Mouse (Mus musculus): Measurements from ENCODE around the gene Olfr1426. TPM values are rescaled to one million over a fixed set of nuclear protein-coding genes. Genes with fewer than 3 reads are reported as not detected.
"Not testable (repeated sequence)": the region's sequence is repeated elsewhere in the genome, so short reads cannot be mapped to it uniquely, and the experiment has no call there.

The Olfr1426 gene
- polyA plus RNA-seq (2015; fragmentation: Nextera tagmentation; extraction: Ambion mirVana): not detected in 2 replicates

- no peaks in the 10 kb centered on the region for H3K4me1 ChIP-seq
- no peak for ATAC-seq (ENCODE audit: borderline replicate concordance, extremely low read depth, low FRiP score, low TSS enrichment)
Observed at GRCm38 (mm10) chr19:12091913-12092312, at the start of gene Olfr1426. Gene Olfr1426, minus strand, starts transcription at chr19:12092013.

GRCm38 (mm10) chr19:12134289-12134688 lies 42.5 kb upstream of the Olfr1426 start:
- H3K9me3 ChIP-seq: no peaks in the 10 kb centered on the region
- no peaks in the 10 kb centered on the region for H3K36me3 ChIP-seq
- no peak overlapping the region for H3K4me3 ChIP-seq
- no peaks in the 10 kb centered on the region for H3K4me1 ChIP-seq
- no peak overlapping the region for H3K27ac ChIP-seq
- H3K9ac ChIP-seq: no peak overlapping the region
- ATAC-seq (ENCODE audit: borderline replicate concordance, extremely low read depth, low FRiP score, low TSS enrichment): no peak
- H3K27me3 ChIP-seq: no peaks in the 10 kb centered on the region
- no peak overlapping the region for H3K4me2 ChIP-seq
- 21% methylated on average over 2 of the region's 2 CpGs for WGBS

More at GRCm38 (mm10) chr19:12091913-12092312, at the start of gene Olfr1426:
- no peak within 1 kb of the TSS for H3K9ac ChIP-seq
- no peaks in the 10 kb centered on the region for H3K9me3 ChIP-seq
- H3K27me3 ChIP-seq: no peaks in the 10 kb centered on the region
- no peak within 1 kb of the TSS for H3K4me3 ChIP-seq
- H3K36me3 ChIP-seq: no peaks in the 10 kb centered on the region
- H3K27ac ChIP-seq: no peak within 1 kb of the TSS
- no peak within 1 kb of the TSS for H3K4me2 ChIP-seq
- 74% methylated on average over 1 of the region's 1 CpGs for WGBS

GRCm38 (mm10) chr19:12123103-12123502 lies 31.3 kb upstream of the Olfr1426 start, which contains the start of gene Olfr76:
Gene Olfr76, minus strand, starts transcription at chr19:12123203.
- Histone ChIP-seq H3K4me3 (no peak within 1 kb of the TSS), H3K27me3 (no peaks in the 10 kb centered on the region), H3K4me1 (no peaks in the 10 kb centered on the region), H3K27ac (no peak within 1 kb of the TSS), H3K9ac (no peak within 1 kb of the TSS), H3K4me2 (no peak within 1 kb of the TSS), H3K36me3 (no peaks in the 10 kb centered on the region), H3K9me3 (no peaks in the 10 kb centered on the region)
- no peak for ATAC-seq (ENCODE audit: borderline replicate concordance, extremely low read depth, low FRiP score, low TSS enrichment)
- WGBS: 72% methylated on average over 3 of the region's 3 CpGs

- Histone ChIP-seq H3K9me3 (no peaks in the 10 kb centered on the region), H3K9ac (no peak overlapping the region), H3K36me3 (no peaks in the 10 kb centered on the region), H3K27ac (no peak overlapping the region), H3K4me2 (no peak overlapping the region), H3K27me3 (no peaks in the 10 kb centered on the region), H3K4me1 (no peaks in the 10 kb centered on the region), H3K4me3 (no peak overlapping the region)
- ATAC-seq (ENCODE audit: borderline replicate concordance, extremely low read depth, low FRiP score, low TSS enrichment): no peak
- 80% methylated on average over 3 of the region's 3 CpGs for WGBS
Observed at GRCm38 (mm10) chr19:12116464-12116863, 24.7 kb upstream of the Olfr1426 start.

GRCm38 (mm10) chr19:12115797-12116196 lies 24.0 kb upstream of the Olfr1426 start, which contains the start of gene Olfr1428:
Gene Olfr1428, minus strand, starts transcription at chr19:12115897.
- Histone ChIP-seq H3K9ac (no peak within 1 kb of the TSS), H3K27ac (no peak within 1 kb of the TSS), H3K36me3 (no peaks in the 10 kb centered on the region), H3K4me1 (no peaks in the 10 kb centered on the region), H3K4me2 (no peak within 1 kb of the TSS), H3K27me3 (no peaks in the 10 kb centered on the region), H3K4me3 (no peak within 1 kb of the TSS), H3K9me3 (no peaks in the 10 kb centered on the region)
- 63% methylated on average over 1 of the region's 1 CpGs for WGBS
- no peak for ATAC-seq (ENCODE audit: borderline replicate concordance, extremely low read depth, low FRiP score, low TSS enrichment)

- 35% methylated on average over 1 of the region's 1 CpGs for WGBS
- Histone ChIP-seq H3K36me3 (no peaks in the 10 kb centered on the region), H3K27me3 (no peaks in the 10 kb centered on the region), H3K9me3 (no peaks in the 10 kb centered on the region), H3K4me2 (no peak overlapping the region), H3K9ac (no peak overlapping the region), H3K4me1 (no peaks in the 10 kb centered on the region), H3K4me3 (no peak overlapping the region), H3K27ac (no peak overlapping the region)
- no peak for ATAC-seq (ENCODE audit: borderline replicate concordance, extremely low read depth, low FRiP score, low TSS enrichment)
Observed at GRCm38 (mm10) chr19:12113807-12114206, 22.0 kb upstream of the Olfr1426 start.

- H3K36me3 ChIP-seq: no peaks in the 10 kb centered on the region
- no peak overlapping the region for H3K9ac ChIP-seq
- H3K27me3 ChIP-seq: no peaks in the 10 kb centered on the region
- H3K4me2 ChIP-seq: no peak overlapping the region
- ATAC-seq (ENCODE audit: borderline replicate concordance, extremely low read depth, low FRiP score, low TSS enrichment): no peak
- WGBS: 63% methylated on average over 1 of the region's 1 CpGs
- H3K4me3 ChIP-seq: no peak overlapping the region
- no peaks in the 10 kb centered on the region for H3K4me1 ChIP-seq
- H3K27ac ChIP-seq: no peak overlapping the region
- H3K9me3 ChIP-seq: no peaks in the 10 kb centered on the region
Observed at GRCm38 (mm10) chr19:12104541-12104940, 12.7 kb upstream of the Olfr1426 start.

GRCm38 (mm10) chr19:12103234-12103633 lies 11.4 kb upstream of the Olfr1426 start, which contains the start of gene Olfr1427:
Gene Olfr1427, minus strand, starts transcription at chr19:12103334.
- no peaks in the 10 kb centered on the region for H3K4me1 ChIP-seq
- ATAC-seq (ENCODE audit: borderline replicate concordance, extremely low read depth, low FRiP score, low TSS enrichment): no peak
- no peak within 1 kb of the TSS for H3K4me3 ChIP-seq
- H3K27ac ChIP-seq: no peak within 1 kb of the TSS
- no peaks in the 10 kb centered on the region for H3K27me3 ChIP-seq
- no peak within 1 kb of the TSS for H3K4me2 ChIP-seq
- no peak within 1 kb of the TSS for H3K9ac ChIP-seq
- WGBS: 97% methylated on average over 2 of the region's 2 CpGs
- no peaks in the 10 kb centered on the region for H3K36me3 ChIP-seq
- H3K9me3 ChIP-seq: no peaks in the 10 kb centered on the region

GRCm38 (mm10) chr19:12077631-12078030 lies 14.2 kb downstream of the Olfr1426 start, which contains the start of gene Olfr1425:
Gene Olfr1425, minus strand, starts transcription at chr19:12077731.
- not testable (repeated sequence) for ATAC-seq (ENCODE audit: borderline replicate concordance, extremely low read depth, low FRiP score, low TSS enrichment); H3K9me3 ChIP-seq; H3K36me3 ChIP-seq; H3K27ac ChIP-seq; H3K4me1 ChIP-seq; H3K4me2 ChIP-seq; H3K4me3 ChIP-seq; H3K27me3 ChIP-seq; H3K9ac ChIP-seq
- 75% methylated on average over 4 of the region's 4 CpGs for WGBS

- WGBS: 78% methylated on average over 1 of the region's 1 CpGs
- ATAC-seq (ENCODE audit: borderline replicate concordance, extremely low read depth, low FRiP score, low TSS enrichment); H3K4me3 ChIP-seq: not testable (repeated sequence)
Observed at GRCm38 (mm10) chr19:12069546-12069945, 22.3 kb downstream of the Olfr1426 start.

GRCm38 (mm10) chr19:12067806-12068205 lies 24.0 kb downstream of the Olfr1426 start:
- not testable (repeated sequence) for H3K4me2 ChIP-seq

More at GRCm38 (mm10) chr19:12069546-12069945, 22.3 kb downstream of the Olfr1426 start:
- H3K27ac ChIP-seq, H3K9me3 ChIP-seq, H3K4me1 ChIP-seq, H3K27me3 ChIP-seq, H3K9ac ChIP-seq, H3K36me3 ChIP-seq, H3K4me2 ChIP-seq: not testable (repeated sequence)

GRCm38 (mm10) chr19:12062582-12062981 lies 29.2 kb downstream of the Olfr1426 start, which contains the start of gene Olfr1424:
Gene Olfr1424, minus strand, starts transcription at chr19:12062682.
- not testable (repeated sequence) for H3K4me2 ChIP-seq; H3K9ac ChIP-seq; H3K4me1 ChIP-seq; H3K27ac ChIP-seq; H3K9me3 ChIP-seq; H3K27me3 ChIP-seq; H3K4me3 ChIP-seq; H3K36me3 ChIP-seq; ATAC-seq (ENCODE audit: borderline replicate concordance, extremely low read depth, low FRiP score, low TSS enrichment)
- WGBS: 89% methylated on average over 1 of the region's 1 CpGs

More at GRCm38 (mm10) chr19:12067806-12068205, 24.0 kb downstream of the Olfr1426 start:
- H3K27ac ChIP-seq; H3K27me3 ChIP-seq; H3K36me3 ChIP-seq; H3K9ac ChIP-seq; H3K9me3 ChIP-seq; H3K4me3 ChIP-seq; ATAC-seq (ENCODE audit: borderline replicate concordance, extremely low read depth, low FRiP score, low TSS enrichment); H3K4me1 ChIP-seq: not testable (repeated sequence)
- 73% methylated on average over 1 of the region's 1 CpGs for WGBS

- Histone ChIP-seq H3K9ac (no peak overlapping the region), H3K36me3 (no peaks in the 10 kb centered on the region), H3K4me2 (no peak overlapping the region), H3K27ac (no peak overlapping the region), H3K27me3 (no peaks in the 10 kb centered on the region), H3K9me3 (no peaks in the 10 kb centered on the region), H3K4me3 (no peak overlapping the region), H3K4me1 (no peaks in the 10 kb centered on the region)
- 88% methylated on average over 5 of the region's 5 CpGs for WGBS
- ATAC-seq (ENCODE audit: borderline replicate concordance, extremely low read depth, low FRiP score, low TSS enrichment): no peak
Observed at GRCm38 (mm10) chr19:12043163-12043562, 48.6 kb downstream of the Olfr1426 start.

All from lung, embryonic 15.5 days (tissue).